Mouse (Mus musculus) lung, adult 2 months (tissue): Measurements from ENCODE around the gene Ak9.

Experiments
- CTCF ChIP-seq: fragments of 200-500 bp; IDR thresholded peaks from 2 replicates; pipeline ENCODE4 v1.5.1; 2011; ENCODE audit warnings: mild to moderate bottlenecking, low read length, control low read depth; ENCODE audit not compliant: insufficient read depth
- POLR2A ChIP-seq: fragments of 200-500 bp; IDR thresholded peaks from 2 replicates; pipeline ENCODE4 v1.6.1; 2011; ENCODE audit warnings: low read depth, mild to moderate bottlenecking, control low read depth, low read length, borderline replicate concordance; ENCODE audit errors: extremely low read depth

DNA sequence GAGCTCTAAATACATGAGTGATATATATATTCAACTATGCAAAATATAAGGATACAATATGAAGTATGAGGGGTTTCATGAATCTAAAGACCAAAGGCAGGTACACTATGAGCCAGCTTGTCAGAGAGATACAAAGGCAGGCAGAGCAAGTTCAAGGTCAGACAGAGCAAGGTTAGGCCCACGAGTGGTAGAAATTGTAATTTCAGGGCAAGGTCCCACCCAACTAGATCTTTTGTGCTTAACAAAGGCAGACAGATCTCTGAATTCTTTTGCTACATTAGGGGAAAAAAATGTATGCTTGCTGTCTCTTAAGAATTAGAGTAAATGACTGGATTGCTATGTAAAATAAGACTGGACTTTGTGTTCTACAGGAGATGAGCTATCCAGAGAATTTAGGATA is 3.6 kb upstream of the Ak9 start:
- TF ChIP-seq POLR2A = no peak
- TF ChIP-seq CTCF = no peak
